Mouse (Mus musculus): ENCODE data around the gene Gm5868.
A peak's percentile ranks its signal among the peaks of the same experiment; 100 is the strongest.
"Not testable (repeated sequence)": the region's sequence is repeated elsewhere in the genome, so short reads cannot be mapped to it uniquely, and the experiment has no call there.

The Gm5868 gene

DNA sequence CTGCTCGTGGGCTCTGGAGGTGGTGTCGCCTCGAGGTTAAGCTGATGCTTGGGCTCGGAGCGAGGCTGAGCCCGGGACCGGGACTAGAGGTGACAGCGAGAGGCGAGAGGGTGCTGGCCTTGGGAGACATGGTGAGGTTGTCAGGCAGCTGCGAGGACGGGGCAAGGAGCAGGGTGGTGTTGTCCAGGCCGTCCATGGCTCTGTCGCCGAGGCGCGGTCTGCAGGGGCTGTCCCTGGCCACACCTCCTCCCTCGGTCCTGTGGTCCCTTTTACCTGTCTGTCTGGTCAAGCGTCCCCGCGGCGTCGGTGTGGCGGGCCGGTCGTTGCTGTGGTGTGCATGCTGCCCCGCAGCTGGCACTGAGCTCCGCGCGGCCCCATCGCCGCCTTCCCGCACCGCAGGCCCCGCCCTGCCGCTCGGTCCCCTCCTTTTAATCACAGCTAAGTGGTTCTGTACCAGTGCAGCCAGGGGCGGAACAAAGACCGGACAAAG is at the start of gene Gm5868:
Gene Gm5868 (minus strand): TSS at position 360 of the 490 bp plus-strand sequence.
- DNase-seq: no peak

DNA sequence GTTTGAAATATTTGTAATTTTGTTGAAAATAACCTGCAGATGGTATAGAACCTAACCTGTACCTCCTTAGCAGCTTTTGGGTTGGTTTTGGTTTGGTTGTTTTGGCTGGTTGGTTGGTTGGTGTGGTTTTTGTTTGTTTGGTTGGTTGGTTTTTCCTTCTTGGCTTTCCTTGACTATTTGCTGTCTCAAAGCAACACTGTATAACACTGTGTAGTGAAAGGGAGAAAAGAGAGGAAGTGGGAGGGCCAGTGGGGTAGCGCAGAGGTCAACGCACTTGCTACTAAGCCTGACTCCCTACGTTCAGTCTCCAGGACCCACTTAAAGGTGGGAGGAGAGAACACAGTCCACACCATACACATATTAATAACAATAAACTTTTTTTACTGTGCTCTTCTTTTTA is 49.2 kb upstream of the Gm5868 start:
- DNase-seq: no peak

GRCm38 (mm10) chr5:72636122-72636521 is 48.8 kb upstream of the Gm5868 start:
- DNase-seq: peak; percentile 9

GRCm38 (mm10) chr5:72634791-72635271 is 47.5 kb upstream of the Gm5868 start:
- no peak for DNase-seq

DNA sequence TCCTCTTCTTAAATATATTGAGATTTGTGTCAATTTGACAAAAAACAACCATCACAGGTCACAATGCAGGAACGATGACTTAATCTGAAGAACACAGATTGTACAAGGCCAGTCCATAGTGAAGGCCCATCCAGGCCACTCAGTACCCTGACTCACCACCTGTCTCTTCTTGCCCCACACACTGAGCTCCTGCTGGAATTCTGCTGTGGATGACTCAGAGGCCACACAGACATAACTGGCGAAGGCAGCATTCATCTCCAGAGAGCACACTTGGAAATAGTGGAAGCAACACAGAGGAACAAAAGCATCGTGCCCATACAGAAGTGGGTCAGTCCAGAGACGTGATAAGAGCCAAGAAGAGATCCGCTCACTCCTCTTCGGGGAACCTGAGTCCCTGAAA is 42.7 kb upstream of the Gm5868 start:
- DNase-seq: no peak

GRCm38 (mm10) chr5:72621022-72621421 is 33.7 kb upstream of the Gm5868 start:
- no peak for DNase-seq

- DNase-seq: no peak
These were observed 30.1 kb upstream of the Gm5868 start for GRCm38 (mm10) chr5:72617413-72617812.

DNA sequence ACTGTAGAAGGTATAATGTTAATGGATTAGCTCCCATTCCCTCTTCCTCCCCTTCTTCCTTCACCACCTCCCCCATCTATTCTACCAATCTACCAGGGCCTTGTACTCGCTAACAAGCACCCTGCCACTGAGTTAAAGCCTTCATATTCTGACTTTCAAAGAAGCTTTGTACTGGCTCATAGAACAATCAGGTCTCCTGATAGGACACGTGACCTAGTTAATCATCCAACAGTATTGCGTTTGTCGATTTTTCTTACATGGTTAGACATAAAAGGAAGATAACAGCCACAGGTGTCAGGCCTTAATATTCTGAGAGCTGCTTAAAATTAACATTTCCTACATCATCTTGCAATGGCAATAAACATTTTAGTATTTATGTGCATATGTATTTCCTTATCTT is 15.8 kb upstream of the Gm5868 start:
- no peak for DNase-seq

DNA sequence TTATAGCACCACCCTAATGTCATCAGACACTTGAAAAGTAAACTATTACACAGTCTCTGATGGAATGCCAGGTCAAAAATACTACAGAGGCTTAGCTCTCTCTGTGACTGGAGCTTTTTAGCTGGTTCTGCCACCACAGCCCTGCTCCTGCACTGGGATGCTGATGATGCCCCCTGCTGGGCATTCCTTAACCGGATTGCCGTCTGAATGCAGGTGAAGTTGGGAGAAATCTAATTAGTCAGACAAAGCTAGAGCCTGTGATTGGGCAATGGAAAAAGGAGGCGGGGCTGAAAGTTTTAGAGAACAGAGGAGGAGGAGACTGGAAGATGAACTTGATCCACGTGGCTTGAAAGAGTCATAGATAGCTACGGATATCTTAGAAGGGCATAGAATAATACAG is 13.7 kb upstream of the Gm5868 start:
- DNase-seq: peak; percentile 65

- not testable (repeated sequence) for DNase-seq
These were observed 622 bp downstream of the Gm5868 start for GRCm38 (mm10) chr5:72586667-72587191.

- not testable (repeated sequence) for DNase-seq
These were observed 1.2 kb downstream of the Gm5868 start for GRCm38 (mm10) chr5:72586122-72586521.

- not testable (repeated sequence) for DNase-seq
These were observed 6.4 kb downstream of the Gm5868 start, which contains the start of gene Zar1 for GRCm38 (mm10) chr5:72580970-72581332. Gene Zar1 (minus strand): TSS chr5:72581254.

DNA sequence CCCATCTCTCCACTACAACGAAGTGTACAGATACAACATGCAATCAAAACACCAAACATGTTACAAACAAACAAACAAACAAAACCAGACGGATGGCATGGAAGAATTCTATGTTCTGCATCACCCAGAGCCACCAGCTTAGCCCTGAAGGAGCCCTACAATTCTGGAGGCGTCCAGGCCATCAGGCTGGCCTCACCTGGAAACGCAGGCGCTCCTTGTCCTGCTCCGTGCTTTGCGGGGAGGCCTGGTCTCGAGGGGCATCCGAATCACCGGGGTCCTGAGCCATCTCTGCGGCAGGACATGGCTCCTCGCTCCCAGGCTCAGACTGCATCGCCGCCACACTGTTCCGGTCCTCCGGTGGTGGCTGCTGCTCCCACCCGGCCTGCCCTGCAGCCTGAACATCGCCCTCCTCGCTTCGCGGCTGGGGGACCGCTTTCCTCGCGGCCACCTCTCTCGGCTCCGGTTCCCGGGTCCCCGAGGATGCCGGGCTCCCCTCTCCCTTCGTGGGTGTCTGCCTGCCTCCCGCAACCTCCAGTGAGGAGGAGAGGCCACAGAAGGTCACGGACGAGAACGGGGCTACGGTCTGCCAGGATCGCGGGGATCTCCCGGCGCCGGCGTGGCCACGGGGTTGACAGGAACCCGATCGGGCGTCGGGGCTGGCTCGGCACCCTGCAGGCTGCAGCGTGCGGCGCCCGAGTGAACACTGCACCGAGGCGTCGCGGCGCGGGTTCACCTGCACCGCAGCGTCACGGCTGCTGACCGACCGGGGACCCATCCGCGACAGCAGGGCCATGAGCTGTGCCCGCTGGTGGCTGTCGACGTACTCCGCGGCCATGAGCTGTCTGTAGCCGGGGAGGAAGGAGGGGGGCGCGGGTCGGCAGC is 7.0 kb downstream of the Gm5868 start:
- not testable (repeated sequence) for DNase-seq

DNA sequence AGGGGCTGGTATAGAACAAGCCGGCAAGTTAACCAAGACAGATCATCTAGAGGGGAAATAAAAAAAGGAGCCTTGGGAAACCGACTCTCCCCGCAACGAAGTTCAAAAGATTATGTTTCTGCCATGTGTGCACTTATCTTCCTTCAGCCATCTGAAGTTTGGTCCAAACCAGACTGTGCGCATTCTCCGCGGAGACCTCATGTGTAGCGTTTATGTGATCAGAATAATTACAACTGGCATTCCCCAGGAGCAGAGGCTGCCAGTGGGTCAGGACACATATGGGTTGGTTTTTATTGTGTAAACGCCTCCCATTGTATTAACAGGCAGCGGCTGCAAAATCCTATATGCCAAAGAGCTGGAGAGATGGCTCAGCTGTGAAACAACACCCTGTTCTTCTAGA is 7.8 kb downstream of the Gm5868 start:
- not testable (repeated sequence) for DNase-seq

- no peak for DNase-seq
These were observed 21.7 kb downstream of the Gm5868 start for GRCm38 (mm10) chr5:72565621-72566020.

- not testable (repeated sequence) for DNase-seq
These were observed 24.2 kb downstream of the Gm5868 start for GRCm38 (mm10) chr5:72563183-72563582.

GRCm38 (mm10) chr5:72560976-72561628 is 26.2 kb downstream of the Gm5868 start:
- DNase-seq: no peak

- DNase-seq: peak; percentile 98
These were observed 27.8 kb downstream of the Gm5868 start, which contains the start of gene Nfxl1 for GRCm38 (mm10) chr5:72559544-72560049. Gene Nfxl1 (minus strand): TSS chr5:72559684.

DNA sequence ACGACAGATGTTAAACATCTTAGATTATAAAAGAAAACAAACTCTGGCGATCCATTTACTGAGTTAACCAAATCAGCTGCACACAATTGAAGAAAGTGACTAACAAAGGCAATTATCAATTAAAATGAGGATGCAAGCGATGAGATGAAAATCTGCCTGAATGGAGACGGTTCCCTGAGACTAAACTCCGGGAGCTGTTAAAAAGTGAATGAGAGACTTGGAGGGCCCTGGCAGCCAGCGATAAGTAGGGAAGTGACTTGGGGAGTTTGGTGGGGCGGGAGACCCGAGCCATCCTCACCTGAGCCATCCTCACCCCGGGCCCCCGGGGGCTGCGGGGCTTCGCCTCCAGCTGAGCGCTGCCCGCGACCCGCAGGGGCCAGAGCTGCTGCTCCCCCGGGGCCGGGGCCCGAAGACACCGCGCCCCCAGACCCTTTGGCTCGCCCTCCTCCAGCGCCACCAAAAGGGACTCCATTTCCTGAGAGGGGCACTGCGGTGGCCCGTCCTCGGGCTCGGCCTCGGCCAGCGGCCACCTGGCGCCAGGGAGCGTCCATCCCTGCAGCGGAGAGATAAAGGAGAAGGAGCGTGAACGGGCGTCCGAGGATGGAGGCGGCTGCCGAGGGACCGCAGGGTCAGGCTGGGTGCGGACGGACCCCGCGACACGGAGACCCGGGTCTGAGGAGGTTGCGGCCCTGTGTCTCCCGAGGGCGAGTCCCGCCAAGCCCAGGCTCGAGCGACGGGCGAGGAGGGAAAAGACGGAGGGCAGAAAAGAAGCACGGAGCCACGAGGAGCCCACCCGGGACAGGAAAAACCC is 28.4 kb downstream of the Gm5868 start:
- no peak for DNase-seq

GRCm38 (mm10) chr5:72556245-72556644 is 31.1 kb downstream of the Gm5868 start:
- no peak for DNase-seq

- no peak for DNase-seq
These were observed 36.1 kb downstream of the Gm5868 start for GRCm38 (mm10) chr5:72551209-72551608.
